Mouse (Mus musculus): ENCODE measurements around the gene Kirrel3. TPM values are rescaled to one million over a fixed set of nuclear protein-coding genes. Genes with fewer than 3 reads are reported as not detected.

The Kirrel3 gene
- total and polyA plus RNA-seq, 3 experiments = 0.98 TPM; not detected in 2

DNA sequence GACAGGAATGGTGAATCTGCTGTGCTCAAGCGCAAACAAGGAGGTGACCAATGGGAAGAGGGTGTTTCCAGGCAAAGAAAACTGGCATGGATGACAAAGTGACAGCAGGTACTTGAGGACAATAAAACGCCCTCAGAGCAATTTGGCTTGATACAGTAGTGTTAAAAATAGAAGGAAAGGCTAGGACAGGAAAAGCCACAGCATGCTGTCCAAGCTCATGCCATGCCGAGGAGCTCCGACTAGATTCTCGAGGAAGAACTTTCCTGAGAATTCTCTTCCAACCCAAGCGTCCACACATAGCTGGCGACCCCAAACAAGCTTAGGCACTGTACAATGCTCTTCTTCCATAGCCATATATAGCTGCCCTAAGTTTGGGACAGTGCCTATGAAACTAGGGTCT lies 263.5 kb downstream of the Kirrel3 start:
- no peaks in the 10 kb centered on the region for H3K4me1 ChIP-seq (ENCODE audit: insufficient read depth, low read depth, low read length)
- H3K9me3 ChIP-seq (replicated peaks) = no peaks in the 10 kb centered on the region
- H3K27me3 ChIP-seq (ENCODE audit: insufficient read depth, low read length) = no peaks in the 10 kb centered on the region
- H3K4me3 ChIP-seq (ENCODE audit: low read depth, low read length) = no peak overlapping the region
- H3K36me3 ChIP-seq (replicated peaks) = no peaks in the 10 kb centered on the region
- no peak for DNase-seq (ENCODE audit: low spot score)
- TF ChIP-seq GATA1 (IDR thresholded peaks at IDR 0.05; ENCODE audit: borderline replicate concordance, low read length) (no peak), TAL1 (conservative IDR thresholded peaks at IDR 0.05; ENCODE audit: low read depth, low read length) (no peak), GATA2 (IDR thresholded peaks at IDR 0.05; ENCODE audit: borderline replicate concordance, low read depth, low read length) (no peak), POLR2AphosphoS5 (IDR thresholded peaks at IDR 0.05; ENCODE audit: insufficient replicate concordance, low read depth, low read length) (no peak), CTCF (IDR thresholded peaks at IDR 0.05; ENCODE audit: low read depth, low read length) (no peak)
- no peak for ATAC-seq (ENCODE audit: extremely low read depth, insufficient number of reproducible peaks, low FRiP score, poor library complexity, severe bottlenecking)

DNA sequence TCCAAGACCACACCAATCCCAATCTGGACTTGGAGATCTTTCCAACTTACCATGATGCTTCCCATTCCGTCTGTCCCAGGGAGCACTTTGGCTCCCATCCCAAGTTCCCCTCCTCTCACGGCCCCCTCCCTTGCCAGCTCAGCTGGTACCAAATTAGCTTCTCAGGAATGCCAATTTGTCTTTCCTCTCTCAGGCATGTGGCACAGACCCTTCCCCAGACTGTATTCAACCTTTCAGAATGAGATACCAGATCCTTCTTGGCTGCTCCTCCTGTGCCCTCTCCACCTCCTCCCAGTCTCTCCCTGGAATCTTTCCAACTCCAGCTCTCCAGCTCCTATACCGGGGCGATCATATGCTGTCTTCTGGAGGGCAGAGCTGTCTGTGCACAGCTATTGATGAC lies 264.2 kb downstream of the Kirrel3 start:
- Histone ChIP-seq H3K4me3 (ENCODE audit: low read depth, low read length) (no peak overlapping the region), H3K9me3 (replicated peaks) (no peaks in the 10 kb centered on the region), H3K4me1 (ENCODE audit: insufficient read depth, low read depth, low read length) (no peaks in the 10 kb centered on the region), H3K27me3 (ENCODE audit: insufficient read depth, low read length) (no peaks in the 10 kb centered on the region), H3K36me3 (replicated peaks) (no peaks in the 10 kb centered on the region)
- ATAC-seq (ENCODE audit: extremely low read depth, insufficient number of reproducible peaks, low FRiP score, poor library complexity, severe bottlenecking) (no peak), DNase-seq (ENCODE audit: low spot score) (no peak)
- TF ChIP-seq TAL1 (conservative IDR thresholded peaks at IDR 0.05; ENCODE audit: low read depth, low read length) (no peak), POLR2AphosphoS5 (IDR thresholded peaks at IDR 0.05; ENCODE audit: insufficient replicate concordance, low read depth, low read length) (no peak), GATA2 (IDR thresholded peaks at IDR 0.05; ENCODE audit: borderline replicate concordance, low read depth, low read length) (no peak), CTCF (IDR thresholded peaks at IDR 0.05; ENCODE audit: low read depth, low read length) (no peak), GATA1 (IDR thresholded peaks at IDR 0.05; ENCODE audit: borderline replicate concordance, low read length) (no peak)

DNA sequence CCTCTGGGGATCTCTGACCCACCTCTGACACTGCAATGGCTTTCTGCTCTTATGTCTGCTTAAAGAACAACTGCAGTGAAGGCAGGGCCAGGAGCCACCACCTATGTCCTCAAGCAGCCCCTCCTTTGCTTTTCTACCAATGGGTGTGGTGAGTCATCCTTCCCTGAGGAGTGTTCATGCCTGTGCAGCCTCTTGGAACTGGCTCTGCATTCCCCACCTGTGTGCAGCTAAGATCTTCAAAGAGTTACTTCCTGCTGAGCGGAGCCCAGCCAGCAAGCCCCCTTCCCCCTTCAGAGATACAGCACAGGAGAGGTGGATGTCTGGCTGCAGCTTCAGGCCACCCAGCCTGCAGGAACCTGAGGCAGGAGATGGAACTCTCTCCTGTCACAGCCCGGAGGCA lies 265.2 kb downstream of the Kirrel3 start:
- no peak for ATAC-seq (ENCODE audit: extremely low read depth, insufficient number of reproducible peaks, low FRiP score, poor library complexity, severe bottlenecking)
- H3K4me3 ChIP-seq (ENCODE audit: low read depth, low read length) = no peak overlapping the region
- no peak for TF ChIP-seq GATA2 (IDR thresholded peaks at IDR 0.05; ENCODE audit: borderline replicate concordance, low read depth, low read length)
- TF ChIP-seq GATA1 (IDR thresholded peaks at IDR 0.05; ENCODE audit: borderline replicate concordance, low read length) = no peak
- no peak for TF ChIP-seq TAL1 (conservative IDR thresholded peaks at IDR 0.05; ENCODE audit: low read depth, low read length)
- TF ChIP-seq POLR2AphosphoS5 (IDR thresholded peaks at IDR 0.05; ENCODE audit: insufficient replicate concordance, low read depth, low read length) = no peak
- no peak for TF ChIP-seq CTCF (IDR thresholded peaks at IDR 0.05; ENCODE audit: low read depth, low read length)
- no peaks in the 10 kb centered on the region for H3K27me3 ChIP-seq (ENCODE audit: insufficient read depth, low read length)
- no peaks in the 10 kb centered on the region for H3K36me3 ChIP-seq (replicated peaks)
- no peaks in the 10 kb centered on the region for H3K9me3 ChIP-seq (replicated peaks)
- no peaks in the 10 kb centered on the region for H3K4me1 ChIP-seq (ENCODE audit: insufficient read depth, low read depth, low read length)
- DNase-seq (ENCODE audit: low spot score) = no peak

DNA sequence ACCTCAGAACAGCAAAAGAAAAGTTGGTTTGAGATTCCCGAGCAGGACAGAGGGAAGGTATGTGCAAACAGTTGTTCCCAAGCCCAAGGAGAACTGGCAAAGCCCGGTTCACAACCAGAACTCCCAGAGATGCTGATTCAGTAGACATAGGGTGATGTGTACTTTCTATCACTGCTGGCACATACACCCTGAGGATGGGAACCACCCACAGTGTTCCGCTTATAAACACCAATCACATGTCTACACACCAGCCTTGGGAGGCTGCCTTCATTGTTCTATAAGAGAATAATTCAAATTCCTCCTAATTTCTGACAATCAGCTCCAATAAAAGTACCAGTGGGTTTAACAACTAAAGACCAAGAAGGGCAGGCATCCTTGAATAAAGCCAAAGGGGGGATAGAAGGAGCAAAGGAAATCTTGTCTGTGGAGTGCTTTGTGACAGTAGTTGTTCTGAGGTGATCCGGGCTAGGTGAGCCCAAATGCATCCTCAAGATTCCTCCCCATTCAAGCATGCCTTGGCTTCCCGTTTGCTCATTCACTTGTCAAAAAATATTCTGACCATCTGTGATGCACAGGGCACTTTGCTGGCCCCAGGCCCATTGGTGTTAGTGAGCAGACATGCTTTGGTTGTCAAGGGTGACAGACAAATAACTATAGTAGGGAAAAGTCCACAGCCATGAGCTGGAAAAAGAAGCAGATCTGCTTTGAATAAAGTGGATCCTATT lies 266.5 kb downstream of the Kirrel3 start:
- no peak for DNase-seq (ENCODE audit: low spot score)
- ATAC-seq (ENCODE audit: extremely low read depth, insufficient number of reproducible peaks, low FRiP score, poor library complexity, severe bottlenecking) = no peak
- no peaks in the 10 kb centered on the region for H3K9me3 ChIP-seq (replicated peaks)

DNA sequence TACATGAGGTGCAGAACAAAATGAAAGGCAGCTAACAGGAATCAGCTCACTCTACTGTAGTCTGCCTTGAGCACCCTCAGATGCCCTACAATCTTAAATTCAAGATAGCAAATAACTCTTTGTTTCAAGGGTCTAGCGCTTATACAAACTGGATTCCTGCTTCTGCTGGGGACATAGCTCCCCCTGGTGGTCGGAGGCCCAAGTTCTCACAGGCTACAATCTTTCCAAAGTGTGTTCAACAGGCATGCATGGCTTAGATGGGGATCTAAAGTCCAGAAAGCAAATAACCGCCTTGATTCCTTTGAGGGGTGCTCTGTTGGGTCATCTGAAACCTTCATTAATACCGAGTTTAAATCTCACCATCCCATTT lies 267.1 kb downstream of the Kirrel3 start:
- H3K27me3 ChIP-seq (ENCODE audit: insufficient read depth, low read length) = no peaks in the 10 kb centered on the region
- ATAC-seq (ENCODE audit: extremely low read depth, insufficient number of reproducible peaks, low FRiP score, poor library complexity, severe bottlenecking) = no peak
- no peaks in the 10 kb centered on the region for H3K9me3 ChIP-seq (replicated peaks)
- H3K4me3 ChIP-seq (ENCODE audit: low read depth, low read length) = no peak overlapping the region
- H3K4me1 ChIP-seq (ENCODE audit: insufficient read depth, low read depth, low read length) = no peaks in the 10 kb centered on the region
- DNase-seq (ENCODE audit: low spot score) = no peak
- TF ChIP-seq CTCF (IDR thresholded peaks at IDR 0.05; ENCODE audit: low read depth, low read length) (peak; percentile 54), POLR2AphosphoS5 (IDR thresholded peaks at IDR 0.05; ENCODE audit: insufficient replicate concordance, low read depth, low read length) (no peak)
- no peaks in the 10 kb centered on the region for H3K36me3 ChIP-seq (replicated peaks)

More for the DNA sequence above, 266.5 kb downstream of the Kirrel3 start:
- H3K4me1 ChIP-seq (ENCODE audit: insufficient read depth, low read depth, low read length) = no peaks in the 10 kb centered on the region
- no peaks in the 10 kb centered on the region for H3K36me3 ChIP-seq (replicated peaks)
- no peak overlapping the region for H3K4me3 ChIP-seq (ENCODE audit: low read depth, low read length)
- no peaks in the 10 kb centered on the region for H3K27me3 ChIP-seq (ENCODE audit: insufficient read depth, low read length)
- TF ChIP-seq TAL1 (conservative IDR thresholded peaks at IDR 0.05; ENCODE audit: low read depth, low read length) (no peak), CTCF (IDR thresholded peaks at IDR 0.05; ENCODE audit: low read depth, low read length) (no peak), POLR2AphosphoS5 (IDR thresholded peaks at IDR 0.05; ENCODE audit: insufficient replicate concordance, low read depth, low read length) (no peak), GATA2 (IDR thresholded peaks at IDR 0.05; ENCODE audit: borderline replicate concordance, low read depth, low read length) (no peak)

DNA sequence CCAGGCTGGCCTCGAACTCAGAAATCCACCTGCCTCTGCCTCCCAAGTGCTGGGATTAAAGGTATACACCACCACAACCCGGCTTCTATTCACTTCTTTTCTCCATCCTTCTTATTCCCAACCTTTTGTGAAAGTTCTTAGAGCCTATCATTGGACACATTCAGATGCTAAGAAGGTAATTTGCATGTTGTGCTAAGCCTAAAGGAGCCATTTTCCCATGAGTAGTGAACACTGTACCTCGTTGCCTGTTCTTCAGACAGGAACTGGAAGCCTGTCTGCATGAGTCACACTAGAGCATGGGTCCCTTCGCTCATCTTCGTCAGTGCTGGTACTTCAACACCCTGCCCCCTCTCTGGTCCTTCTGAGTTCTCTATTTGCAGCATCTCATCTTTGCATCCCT lies 268.2 kb downstream of the Kirrel3 start:
- DNase-seq (ENCODE audit: low spot score) (no peak), ATAC-seq (ENCODE audit: extremely low read depth, insufficient number of reproducible peaks, low FRiP score, poor library complexity, severe bottlenecking) (no peak)
- Histone ChIP-seq H3K4me3 (ENCODE audit: low read depth, low read length) (no peak overlapping the region), H3K9me3 (replicated peaks) (no peaks in the 10 kb centered on the region), H3K36me3 (replicated peaks) (no peaks in the 10 kb centered on the region), H3K27me3 (ENCODE audit: insufficient read depth, low read length) (no peaks in the 10 kb centered on the region), H3K4me1 (ENCODE audit: insufficient read depth, low read depth, low read length) (no peaks in the 10 kb centered on the region)
- no peak for TF ChIP-seq TAL1 (conservative IDR thresholded peaks at IDR 0.05; ENCODE audit: low read depth, low read length)
- no peak for TF ChIP-seq CTCF (IDR thresholded peaks at IDR 0.05; ENCODE audit: low read depth, low read length)
- TF ChIP-seq POLR2AphosphoS5 (IDR thresholded peaks at IDR 0.05; ENCODE audit: insufficient replicate concordance, low read depth, low read length) = no peak
- TF ChIP-seq GATA1 (IDR thresholded peaks at IDR 0.05; ENCODE audit: borderline replicate concordance, low read length) = no peak
- no peak for TF ChIP-seq GATA2 (IDR thresholded peaks at IDR 0.05; ENCODE audit: borderline replicate concordance, low read depth, low read length)
